Mouse (Mus musculus) spleen, adult 2 months (tissue): ENCODE results near the gene Nfic. TPM values are rescaled to one million over a fixed set of nuclear protein-coding genes. Genes with fewer than 3 reads are reported as not detected.

Source experiments
- DNase-seq, 2 experiments: peaks; one replicate each; pipeline versions ENCODE4 v3.0.0 to v3.0.0-alpha.2; 2012 to 2021; ENCODE audit warnings: low spot score in 2 of 2, low read depth in 1 of 2
- H3K27ac ChIP-seq: fragments of 200-500 bp; 2 replicates; pipeline ENCODE4 v1.5.1; 2012; ENCODE audit warnings: low read length, inconsistent platforms; ENCODE audit not compliant: insufficient read depth
- H3K27me3 ChIP-seq: fragments of 200-500 bp; 2 replicates; pipeline ENCODE4 v1.6.1; 2012; ENCODE audit warnings: mild to moderate bottlenecking, moderate library complexity, low read length, inconsistent platforms; ENCODE audit not compliant: control insufficient read depth, insufficient read depth
- H3K36me3 ChIP-seq: fragments of 200-500 bp; 2 replicates; pipeline ENCODE4 v1.6.1; 2012; ENCODE audit warnings: mild to moderate bottlenecking, low read length, inconsistent platforms; ENCODE audit not compliant: control insufficient read depth, insufficient read depth
- H3K4me1 ChIP-seq: fragments of 200-500 bp; 2 replicates; pipeline ENCODE4 v1.6.1; 2011; ENCODE audit warnings: inconsistent platforms; ENCODE audit not compliant: control insufficient read depth, insufficient read depth, insufficient read length
- H3K4me3 ChIP-seq: fragments of 200-500 bp; 2 replicates; pipeline ENCODE4 v1.5.1; 2011; ENCODE audit warnings: mild to moderate bottlenecking, inconsistent platforms; ENCODE audit not compliant: insufficient read depth, insufficient read length; ENCODE audit errors: extremely low read depth
- CTCF ChIP-seq: fragments of 200-500 bp; IDR thresholded peaks from 2 replicates; pipeline ENCODE4 v1.5.1; 2011; ENCODE audit warnings: mild to moderate bottlenecking, inconsistent platforms; ENCODE audit not compliant: insufficient read depth, insufficient read length, insufficient replicate concordance; ENCODE audit errors: extremely low read depth
- POLR2A ChIP-seq: fragments of 200-500 bp; IDR thresholded peaks from 2 replicates; pipeline ENCODE4 v1.6.1; 2011; ENCODE audit warnings: low read depth, low read length, inconsistent platforms
- WGBS: fragments of 180-500 bp; shearing (Covaris S2); methylation state at CpG from one replicate; pipeline ENCODE4 v1.1.7; 2018; 5-methylcytosine and 5-hydroxymethylcytosine counted together
- polyA plus RNA-seq: library from polyadenylated mRNA; depleted of rRNA; stranded (reverse); fragments of >200 nt; gene quantifications from 2 replicates; pipeline ENCODE4 v1.2.3, GENCODE M21; 2012

The Nfic gene
- polyA plus RNA-seq, 1 experiment, result 26.0 TPM

DNA sequence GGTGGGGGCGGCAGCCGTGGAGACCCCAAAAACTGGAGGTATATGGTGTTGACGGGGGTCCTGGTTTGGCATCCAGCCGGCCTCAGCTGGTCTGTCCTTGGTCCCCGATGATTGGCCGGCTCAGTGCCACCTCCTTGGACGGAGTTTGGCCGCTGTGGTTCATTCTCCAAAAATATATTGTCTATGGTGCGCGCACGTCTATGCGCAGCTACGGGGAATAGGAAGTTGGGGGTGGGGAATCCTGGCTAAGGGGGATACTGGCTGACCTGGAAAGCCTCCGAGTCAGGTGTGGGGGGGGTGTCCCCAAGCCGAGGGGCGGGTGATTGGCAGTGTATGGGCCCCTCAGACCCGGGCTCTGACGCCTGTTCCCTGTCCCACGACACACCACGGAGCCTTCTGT lies 5.0 kb upstream of the Nfic start:
- peaks cover 13% of the 10 kb centered on the region for H3K4me1 ChIP-seq
- 12% methylated on average over 20 of the region's 20 CpGs for WGBS
- no peak for TF ChIP-seq CTCF
- no peak for TF ChIP-seq POLR2A

DNA sequence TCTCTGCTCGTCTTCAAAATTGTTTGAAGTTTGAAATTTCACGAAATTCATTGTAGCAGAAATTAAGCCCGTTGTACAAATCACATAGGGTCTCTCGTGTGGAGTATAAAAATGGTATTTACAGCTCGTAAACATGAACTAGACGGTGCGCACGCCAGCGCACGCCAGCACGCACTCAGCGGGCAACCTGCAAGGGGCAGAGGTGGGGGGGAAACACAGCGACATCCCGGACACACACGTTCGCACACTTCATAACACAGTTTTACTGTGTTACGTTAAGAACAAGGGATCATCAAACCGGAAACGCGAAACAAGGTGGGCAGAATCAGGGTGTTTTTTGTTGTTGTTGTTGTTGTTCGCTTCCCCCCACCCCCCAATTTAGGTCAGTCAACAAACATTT lies 4.0 kb upstream of the Nfic start:
- Histone ChIP-seq H3K36me3 (no peaks in the 10 kb centered on the region), H3K4me1 (peaks cover 12% of the 10 kb centered on the region)
- no peak for DNase-seq

More for the DNA sequence above, 5.0 kb upstream of the Nfic start:
- no peak for DNase-seq
- Histone ChIP-seq H3K27ac (no peak overlapping the region), H3K4me3 (no peak overlapping the region), H3K36me3 (no peaks in the 10 kb centered on the region), H3K27me3 (peaks cover 28% of the 10 kb centered on the region)

DNA sequence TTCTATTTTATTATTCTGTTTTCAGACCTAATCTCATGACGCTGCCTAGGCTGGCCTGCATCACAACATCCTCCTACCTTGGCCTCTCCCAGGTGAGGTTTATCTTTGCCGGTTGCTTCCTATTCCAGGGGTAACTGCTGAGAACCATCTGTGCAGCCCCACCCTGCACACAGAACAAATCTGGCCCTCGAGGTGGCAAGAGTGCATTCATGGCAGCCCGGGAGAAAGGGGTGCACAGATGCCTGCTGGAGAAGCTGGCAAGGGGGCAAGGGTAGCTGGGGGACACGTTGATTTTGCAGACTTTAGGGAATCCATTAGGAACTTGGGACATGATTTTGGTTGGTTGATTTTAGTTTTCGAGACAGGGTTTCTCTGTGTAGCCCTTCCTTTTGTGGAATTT lies 2.8 kb upstream of the Nfic start:
- Histone ChIP-seq H3K27ac (no peak overlapping the region), H3K4me1 (peaks cover 5% of the 10 kb centered on the region; the same call in 1 of the 2 replicates), H3K4me3 (no peak overlapping the region), H3K27me3 (peaks cover 17% of the 10 kb centered on the region), H3K36me3 (no peaks in the 10 kb centered on the region)
- no peak for TF ChIP-seq CTCF
- TF ChIP-seq POLR2A, result no peak
- 73% methylated on average over 6 of the region's 6 CpGs for WGBS
- DNase-seq, result no peak

More for the DNA sequence above, 4.0 kb upstream of the Nfic start:
- Histone ChIP-seq H3K4me3 (no peak overlapping the region), H3K27ac (no peak overlapping the region), H3K27me3 (peaks cover 21% of the 10 kb centered on the region)
- WGBS, result 76% methylated on average over 21 of the region's 21 CpGs
- TF ChIP-seq CTCF (no peak), POLR2A (no peak)

GRCm38 (mm10) chr10:81457624-81458023 lies 2.2 kb upstream of the Nfic start:
- H3K27me3 ChIP-seq, result peaks cover 17% of the 10 kb centered on the region
- H3K4me3 ChIP-seq, result no peak overlapping the region
- peaks cover 5% of the 10 kb centered on the region; the same call in 1 of the 2 replicates for H3K4me1 ChIP-seq
- no peak for TF ChIP-seq POLR2A
- TF ChIP-seq CTCF, result no peak
- no peak for DNase-seq
- H3K27ac ChIP-seq, result no peak overlapping the region
- H3K36me3 ChIP-seq, result no peaks in the 10 kb centered on the region
- WGBS, result 83% methylated on average over 8 of the region's 8 CpGs

- TF ChIP-seq CTCF (no peak), POLR2A (no peak)
- Histone ChIP-seq H3K27ac (no peak overlapping the region), H3K36me3 (no peaks in the 10 kb centered on the region), H3K4me3 (no peak overlapping the region), H3K27me3 (peaks cover 20% of the 10 kb centered on the region), H3K4me1 (peaks cover 3% of the 10 kb centered on the region; the same call in 1 of the 2 replicates)
- 35% methylated on average over 12 of the region's 12 CpGs for WGBS
- no peak for DNase-seq
Measured at GRCm38 (mm10) chr10:81456983-81457563, 1.6 kb upstream of the Nfic start.

DNA sequence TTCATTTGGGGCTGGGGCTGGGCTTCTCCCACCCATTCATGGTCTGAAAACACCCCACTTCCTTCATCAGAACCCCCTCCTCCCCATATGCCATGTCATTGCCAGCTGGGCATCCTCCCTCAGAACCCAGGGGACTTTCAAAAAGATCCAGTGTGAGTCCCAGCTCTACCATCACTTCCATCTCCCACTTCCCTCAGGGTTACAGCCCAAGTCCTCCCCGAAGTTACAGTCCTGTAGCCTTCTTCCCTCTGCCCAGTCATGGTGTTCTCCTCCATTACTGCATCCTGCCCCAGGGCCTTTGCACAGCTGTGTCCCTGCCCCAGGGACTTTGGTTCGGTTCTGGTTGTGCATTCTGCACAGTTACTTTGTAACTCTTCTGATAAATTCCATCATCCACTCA lies 1.3 kb downstream of the Nfic start:
- Histone ChIP-seq H3K27me3 (peaks cover 11% of the 10 kb centered on the region), H3K27ac (no peak overlapping the region), H3K4me1 (no peaks in the 10 kb centered on the region), H3K36me3 (no peaks in the 10 kb centered on the region), H3K4me3 (no peak overlapping the region)
- DNase-seq, result no peak
- TF ChIP-seq POLR2A, result no peak
- TF ChIP-seq CTCF, result no peak
- 59% methylated on average over 2 of the region's 2 CpGs for WGBS

GRCm38 (mm10) chr10:81452947-81453288 lies 2.5 kb downstream of the Nfic start:
- H3K27me3 ChIP-seq, result peaks cover 8% of the 10 kb centered on the region

More at GRCm38 (mm10) chr10:81452947-81453288, 2.5 kb downstream of the Nfic start:
- Histone ChIP-seq H3K36me3 (no peaks in the 10 kb centered on the region), H3K4me3 (no peak overlapping the region), H3K4me1 (no peaks in the 10 kb centered on the region), H3K27ac (no peak overlapping the region)
- DNase-seq, result no peak
- WGBS, result 7% methylated on average over 14 of the region's 14 CpGs
- TF ChIP-seq CTCF (no peak), POLR2A (no peak)
